22 mouse cellular contexts compared by ENCODE assay signal in the genomic region with DNA sequence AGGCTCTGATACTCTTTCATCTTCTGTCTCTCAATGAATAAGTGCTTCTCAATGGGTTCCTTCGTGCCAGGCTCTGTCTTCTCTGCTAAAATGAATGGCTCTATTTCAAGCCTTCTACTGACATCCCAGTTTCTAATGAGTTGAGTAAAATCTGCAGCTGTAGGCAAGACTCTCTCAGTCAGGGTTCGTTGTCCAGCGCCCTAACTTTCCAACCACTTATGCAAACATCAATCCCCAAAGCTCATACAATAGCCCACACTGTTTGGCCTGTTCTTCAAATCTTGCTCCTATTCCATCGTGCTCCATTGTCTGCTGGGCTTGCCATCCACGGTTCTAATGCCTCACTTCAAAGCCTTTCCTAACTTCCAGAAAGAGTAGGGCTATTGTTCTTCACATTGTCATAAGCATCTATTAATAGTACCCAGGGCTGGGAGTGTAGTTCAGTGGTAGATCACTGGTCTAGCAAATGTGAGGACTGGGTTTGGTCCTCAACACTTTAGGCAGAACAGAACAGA.
DNase-seq lines count a peak whose midpoint lies in the region.
"Had no signal": no experiment of that assay in that cellular context is flagged by ENCODE, and none has a peak within 500 bp of the region (broad histone marks: within the 10 kb centered on the region; RNA-seq: fewer than 3 reads in every experiment).

No protein-coding gene starts in this region.

- intact Hi-C loops in left cerebral cortex, postnatal 4 days (cut with DNase I), result loop anchor here (10.0 kb wide), 1 partner anchor 199 kb away; a partner anchor contains a TSS

- DNase-seq in frontal cortex, adult 2 months (ENCODE audit: extremely low spot score in 1 of 2, low spot score in 1 of 2), result peak; percentile 7 to 17
- no peak for DNase-seq in frontal cortex, postnatal 10 days (ENCODE audit: low spot score in 2 of 2)
- DNase-seq in left cerebral cortex, adult 11 months (ENCODE audit: low spot score), result peak; percentile 11
- DNase-seq in left cerebral cortex, postnatal 4 days, result no peak
- DNase-seq in brain, adult 2 months (ENCODE audit: low read depth, low spot score), result peak; percentile 84
- DNase-seq in layer of hippocampus, adult 9-10 months (ENCODE audit: low spot score), result peak; percentile 18
- no peak for DNase-seq in lung, postnatal 4 days
- DNase-seq: adrenal gland, adult 2 months; adrenal gland, postnatal 36 days; B cell, adult 2 months; cerebellum, postnatal 14 days; forebrain, postnatal 0 days; gastrocnemius, adult 2 months; gastrocnemius, postnatal 36 days; heart, adult 2 months; heart, postnatal 10 days; kidney, adult 11 months; kidney, postnatal 14 days; liver, postnatal 0 days; lung, postnatal 36 days; right cerebral cortex, postnatal 4 days; thymus, postnatal 4 days had no signal

Comparison
In these comparisons a context has a peak if more than half of its experiments do, and no peak if none do; other contexts are left out.
1. DNase-seq: peak in frontal cortex, adult 2 months (2 of 2), left cerebral cortex, adult 11 months (single experiment), brain, adult 2 months (single experiment) and layer of hippocampus, adult 9-10 months (single experiment); none in frontal cortex, postnatal 10 days (0 of 2), left cerebral cortex, postnatal 4 days (single experiment) and lung, postnatal 4 days (0 of 2).